Mouse (Mus musculus) liver, postnatal 0 days (tissue): Measurements from ENCODE around the gene Rpl36a. TPM values are rescaled to one million over a fixed set of nuclear protein-coding genes. Genes with fewer than 3 reads are reported as not detected.

ENCODE experiments used
- ATAC-seq: fragments of 200-750 bp; cut with Nextera tagmentation; 2 replicates; pipeline ENCODE4 v1.8.0; 2017; ENCODE audit warnings: mild to moderate bottlenecking, moderate library complexity
- DNase-seq: peaks from one replicate; pipeline ENCODE4 v3.0.0-alpha.2; 2016
- H3K27ac ChIP-seq: fragments of 300-500 bp; sonication (generic); 2 replicates; pipeline ENCODE4 v1.5.1; 2014; ENCODE audit warnings: antibody characterized with exemption, moderate library complexity, mild to moderate bottlenecking, low read depth
- H3K27me3 ChIP-seq: fragments of 300-500 bp; sonication (generic); 2 replicates; pipeline ENCODE4 v1.6.1; 2014; ENCODE audit warnings: low read length, control low read depth, mixed read lengths; ENCODE audit not compliant: insufficient read depth
- H3K36me3 ChIP-seq: fragments of 300-500 bp; sonication (generic); replicated peaks from 2 replicates; pipeline ENCODE4 v1.6.1; 2014; ENCODE audit warnings: mild to moderate bottlenecking, control low read depth, low read length, moderate library complexity, mixed read lengths; ENCODE audit not compliant: insufficient read depth
- H3K4me1 ChIP-seq: fragments of 300-500 bp; sonication (generic); 2 replicates; pipeline ENCODE4 v1.6.1; 2014; ENCODE audit warnings: antibody characterized with exemption, mild to moderate bottlenecking, control low read depth; ENCODE audit not compliant: insufficient read depth
- H3K4me2 ChIP-seq: fragments of 300-500 bp; sonication (generic); 2 replicates; pipeline ENCODE4 v1.6.1; 2014; ENCODE audit warnings: low read depth, mild to moderate bottlenecking, low read length, moderate library complexity, mixed read lengths
- H3K4me3 ChIP-seq: fragments of 300-500 bp; sonication (generic); 2 replicates; pipeline ENCODE4 v1.5.1; 2014; ENCODE audit warnings: low read depth, low read length
- H3K9ac ChIP-seq: fragments of 300-500 bp; sonication (generic); replicated peaks from 2 replicates; pipeline ENCODE4 v1.6.1; 2014; ENCODE audit warnings: mild to moderate bottlenecking, moderate library complexity
- H3K9me3 ChIP-seq: fragments of 300-500 bp; sonication (generic); 2 replicates; pipeline ENCODE4 v1.6.1; 2016; ENCODE audit warnings: mild to moderate bottlenecking, control low read depth, low read length, mixed read lengths
- CTCF ChIP-seq: sonication (generic); IDR thresholded peaks from 2 replicates; pipeline ENCODE4 v1.5.1; 2016; ENCODE audit warnings: antibody characterized with exemption, low read depth
- EP300 ChIP-seq: IDR thresholded peaks from 2 replicates; pipeline ENCODE4 v1.6.1; 2016; ENCODE audit warnings: antibody characterized with exemption, low read depth, mild to moderate bottlenecking
- WGBS: fragments of 180-500 bp; shearing (Covaris S2); extraction: QIAGEN DNeasy Blood & Tissue Kit; methylation state at CpG from one replicate; pipeline ENCODE4 v1.1.7; 2014; ENCODE audit not compliant: insufficient replicate concordance; 5-methylcytosine and 5-hydroxymethylcytosine counted together
- polyA plus RNA-seq: library from polyadenylated mRNA; unstranded; fragments of >200 nt; fragmentation: Nextera tagmentation; extraction: Ambion mirVana; gene quantifications from 2 replicates; pipeline ENCODE4 v1.2.1, GENCODE M21; 2015

The Rpl36a gene
- polyA plus RNA-seq, 1 experiment from 2014 or later, result 306 TPM

- H3K36me3 ChIP-seq, result no peaks in the 10 kb centered on the region; the same call in 1 of the 2 replicates
- no peak overlapping the region for H3K9ac ChIP-seq
- DNase-seq, result no peak
- no peak for ATAC-seq
- no peak overlapping the region for H3K4me3 ChIP-seq
- H3K9me3 ChIP-seq, result no peaks in the 10 kb centered on the region
- no peak overlapping the region for H3K27ac ChIP-seq
- H3K4me1 ChIP-seq, result 0 out of 2 replicates have a peak, but pooled peaks cover 2% of the 10 kb centered on the region
- WGBS, result 21% methylated on average over 4 of the region's 4 CpGs
- no peak overlapping the region for H3K4me2 ChIP-seq
- peak; percentile 54 for TF ChIP-seq CTCF
- TF ChIP-seq EP300, result no peak
- no peaks in the 10 kb centered on the region for H3K27me3 ChIP-seq
These were observed 24.0 kb downstream of the Rpl36a start for GRCm38 (mm10) chrX:134609472-134609871.

GRCm38 (mm10) chrX:134610984-134611383 is 25.5 kb downstream of the Rpl36a start:
- 51% methylated on average over 4 of the region's 4 CpGs for WGBS
- ATAC-seq, result no peak

GRCm38 (mm10) chrX:134612285-134612959 is 27.0 kb downstream of the Rpl36a start:
- H3K9me3 ChIP-seq, result no peaks in the 10 kb centered on the region
- 18% methylated on average over 15 of the region's 15 CpGs for WGBS
- 0 out of 2 replicates have a peak, but pooled peaks cover 2% of the 10 kb centered on the region for H3K4me1 ChIP-seq
- ATAC-seq (peak; percentile 74), DNase-seq (peak; percentile 63)
- H3K9ac ChIP-seq, result peak overlapping the region; percentile 30; the same call in 1 of the 2 replicates
- TF ChIP-seq CTCF, result no peak
- TF ChIP-seq EP300, result no peak
- H3K36me3 ChIP-seq, result no peaks in the 10 kb centered on the region
- no peaks in the 10 kb centered on the region for H3K27me3 ChIP-seq
- peak overlapping the region; percentile 38 for H3K4me3 ChIP-seq
- peak overlapping the region; percentile 52; the same call in 1 of the 2 replicates for H3K27ac ChIP-seq
- peak overlapping the region; percentile 69 for H3K4me2 ChIP-seq

More at GRCm38 (mm10) chrX:134610984-134611383, 25.5 kb downstream of the Rpl36a start:
- no peaks in the 10 kb centered on the region for H3K9me3 ChIP-seq
- TF ChIP-seq CTCF (no peak), EP300 (no peak)
- no peak overlapping the region for H3K4me3 ChIP-seq
- no peaks in the 10 kb centered on the region; the same call in 1 of the 2 replicates for H3K36me3 ChIP-seq
- H3K4me1 ChIP-seq, result 0 out of 2 replicates have a peak, but pooled peaks cover 2% of the 10 kb centered on the region
- no peak overlapping the region for H3K9ac ChIP-seq
- no peak overlapping the region for H3K27ac ChIP-seq
- no peaks in the 10 kb centered on the region for H3K27me3 ChIP-seq
- DNase-seq, result no peak
- no peak overlapping the region for H3K4me2 ChIP-seq

GRCm38 (mm10) chrX:134614306-134614705 is 28.9 kb downstream of the Rpl36a start:
- WGBS, result 60% methylated on average over 2 of the region's 2 CpGs
- DNase-seq, result peak; percentile 45

GRCm38 (mm10) chrX:134619695-134620094 is 34.2 kb downstream of the Rpl36a start:
- Histone ChIP-seq H3K9ac (no peak overlapping the region), H3K27ac (no peak overlapping the region), H3K4me1 (no peaks in the 10 kb centered on the region), H3K27me3 (no peaks in the 10 kb centered on the region), H3K4me3 (no peak overlapping the region), H3K4me2 (no peak overlapping the region), H3K36me3 (no peaks in the 10 kb centered on the region), H3K9me3 (no peaks in the 10 kb centered on the region)
- 70% methylated on average over 9 of the region's 9 CpGs for WGBS
- ATAC-seq, result no peak
- DNase-seq, result no peak
- TF ChIP-seq CTCF, result no peak
- TF ChIP-seq EP300, result no peak

More at GRCm38 (mm10) chrX:134614306-134614705, 28.9 kb downstream of the Rpl36a start:
- no peak overlapping the region for H3K27ac ChIP-seq
- 0 out of 2 replicates have a peak, but pooled peaks cover 2% of the 10 kb centered on the region for H3K4me1 ChIP-seq
- ATAC-seq, result no peak
- no peak overlapping the region for H3K9ac ChIP-seq
- no peaks in the 10 kb centered on the region for H3K27me3 ChIP-seq
- H3K36me3 ChIP-seq, result no peaks in the 10 kb centered on the region
- peak; percentile 60 for TF ChIP-seq CTCF
- no peak for TF ChIP-seq EP300
- H3K9me3 ChIP-seq, result no peaks in the 10 kb centered on the region
- no peak overlapping the region for H3K4me3 ChIP-seq
- H3K4me2 ChIP-seq, result no peak overlapping the region

- no peak overlapping the region for H3K4me3 ChIP-seq
- no peaks in the 10 kb centered on the region for H3K36me3 ChIP-seq
- no peak overlapping the region for H3K4me2 ChIP-seq
- DNase-seq (no peak), ATAC-seq (no peak)
- no peak overlapping the region for H3K27ac ChIP-seq
- 62% methylated on average over 8 of the region's 8 CpGs for WGBS
- no peaks in the 10 kb centered on the region for H3K9me3 ChIP-seq
- H3K27me3 ChIP-seq, result no peaks in the 10 kb centered on the region
- H3K9ac ChIP-seq, result no peak overlapping the region
- H3K4me1 ChIP-seq, result no peaks in the 10 kb centered on the region
- TF ChIP-seq EP300 (no peak), CTCF (no peak)
These were observed 34.9 kb downstream of the Rpl36a start for GRCm38 (mm10) chrX:134620254-134620865.
